Mouse (Mus musculus) ovary, postnatal 14 days (tissue): ENCODE measurements at regions not wholly inside any gene's neighbourhood (a gene's known extent, or its start where the extent isn't known, plus 50 kb on each side); places are given as distances from the start of the nearest gene placed in this dataset.
"Not testable (repeated sequence)": the region's sequence is repeated elsewhere in the genome, so short reads cannot be mapped to it uniquely, and the experiment has no call there.

Source experiments
- DNase-seq: peaks from one replicate; pipeline ENCODE4 v3.0.0; 2022; ENCODE audit warnings: low spot score

- DNase-seq = peak; percentile 34
Measured at GRCm38 (mm10) chr9:25655767-25656513, 174.6 kb downstream of the Eepd1 start.

GRCm38 (mm10) chr9:25656534-25656933 lies 175.2 kb downstream of the Eepd1 start:
- DNase-seq = no peak

DNA sequence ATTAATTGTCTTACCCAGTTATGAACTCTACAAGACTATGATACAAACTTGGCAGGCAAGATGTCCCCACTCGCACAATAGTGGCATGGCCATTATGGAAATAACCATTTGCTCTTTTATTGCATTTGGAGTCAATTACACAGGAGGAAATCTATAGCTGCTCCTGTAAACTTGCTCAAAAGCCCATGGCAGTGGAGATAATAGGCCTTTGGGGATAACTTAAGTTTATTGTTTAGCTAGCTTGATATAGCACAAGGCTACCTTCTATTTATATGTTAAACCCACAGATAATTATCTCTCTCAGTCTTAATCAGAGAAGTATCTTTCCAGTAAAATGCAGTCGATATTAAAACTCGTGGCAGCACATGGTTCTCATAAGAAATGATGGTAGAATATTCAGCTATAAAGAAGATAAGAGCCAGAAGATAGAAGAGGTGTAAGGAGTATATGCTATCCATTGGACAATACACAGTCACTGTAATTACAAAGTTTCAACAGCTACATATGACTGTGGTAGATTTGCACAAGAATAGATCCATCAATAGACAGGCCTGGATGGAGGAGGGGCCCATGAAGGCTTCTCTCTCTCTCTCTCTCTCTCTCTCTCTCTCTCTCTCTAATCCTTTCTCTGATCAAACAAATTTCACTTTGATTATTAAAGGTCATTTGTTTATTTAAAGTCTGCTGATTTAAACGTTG lies 202.4 kb downstream of the Eepd1 start:
- no peak for DNase-seq

- DNase-seq = peak; percentile 1
Measured at GRCm38 (mm10) chr9:25693632-25694031, 212.3 kb downstream of the Eepd1 start.

DNA sequence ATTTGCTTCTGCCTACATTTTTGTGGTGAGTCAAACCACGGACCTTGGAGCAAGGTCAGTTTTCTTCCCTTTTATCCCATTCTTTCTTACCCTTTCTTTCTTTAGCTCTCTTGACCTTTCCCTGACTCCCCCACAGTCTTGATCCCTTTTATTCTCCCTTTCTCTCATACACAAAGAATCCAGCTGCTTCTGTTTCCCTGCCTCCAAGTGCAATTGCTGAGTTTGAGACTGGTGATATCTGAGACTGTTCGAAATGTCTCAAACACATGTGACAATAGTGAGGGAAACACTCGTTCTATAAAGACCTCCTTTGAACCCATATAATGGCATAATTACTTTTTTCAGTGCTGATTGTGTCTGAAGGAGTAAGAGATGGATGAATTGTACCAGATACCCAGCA lies 213.7 kb downstream of the Eepd1 start:
- DNase-seq = no peak

- DNase-seq = no peak
Measured at GRCm38 (mm10) chr9:25713636-25714035, 232.3 kb downstream of the Eepd1 start.

- no peak for DNase-seq
Measured at GRCm38 (mm10) chr9:25744162-25744561, 262.8 kb downstream of the Eepd1 start.

- no peak for DNase-seq
Measured at GRCm38 (mm10) chr9:25751138-25751537, 269.8 kb downstream of the Eepd1 start.

DNA sequence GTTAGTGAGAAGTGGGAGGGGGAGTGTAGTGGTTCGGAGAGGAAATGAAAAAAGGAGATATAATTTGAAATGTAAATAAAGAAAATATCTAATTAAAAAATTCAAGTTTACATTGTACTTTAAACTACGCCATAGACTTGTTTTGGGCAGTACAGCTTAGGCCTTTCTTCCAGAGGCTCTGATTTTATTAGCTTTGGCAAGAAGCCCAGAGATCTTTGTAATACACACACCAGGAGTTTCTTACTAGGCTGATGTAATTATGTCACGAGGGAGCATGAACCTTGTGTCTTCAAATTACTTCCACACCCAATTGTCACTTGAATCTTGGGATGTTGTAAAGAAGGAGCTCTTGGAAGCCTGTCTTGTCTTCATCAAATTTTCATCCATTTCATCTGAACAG lies 292.6 kb downstream of the Eepd1 start:
- no peak for DNase-seq

GRCm38 (mm10) chr9:25782631-25783030 lies 301.3 kb downstream of the Eepd1 start:
- DNase-seq = no peak

- no peak for DNase-seq
Measured at GRCm38 (mm10) chr9:25795142-25795910, 314.0 kb downstream of the Eepd1 start.

- DNase-seq = no peak
Measured at GRCm38 (mm10) chr9:25809562-25809961, 328.2 kb downstream of the Eepd1 start.

DNA sequence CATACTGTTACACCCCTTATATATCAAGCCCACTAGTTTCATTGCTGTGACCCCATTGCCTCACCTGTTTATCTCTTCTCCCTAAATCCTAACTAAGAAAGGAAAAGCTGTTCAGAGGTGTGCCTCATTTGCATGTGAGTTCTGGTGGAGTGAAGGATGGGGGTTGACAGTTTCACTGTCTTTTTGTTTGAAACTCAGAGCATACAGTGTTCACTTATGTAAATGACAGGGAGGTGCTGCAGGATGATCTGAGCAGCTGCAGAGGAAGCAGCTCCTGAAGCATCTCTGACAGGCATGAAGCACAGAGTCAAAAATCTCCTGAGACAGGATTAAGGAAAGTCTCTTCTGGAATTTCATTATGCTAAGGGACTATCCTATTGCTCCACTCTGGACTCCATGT lies 351.9 kb downstream of the Eepd1 start:
- no peak for DNase-seq

GRCm38 (mm10) chr9:25849914-25850313 lies 368.6 kb downstream of the Eepd1 start:
- DNase-seq = not testable (repeated sequence)

DNA sequence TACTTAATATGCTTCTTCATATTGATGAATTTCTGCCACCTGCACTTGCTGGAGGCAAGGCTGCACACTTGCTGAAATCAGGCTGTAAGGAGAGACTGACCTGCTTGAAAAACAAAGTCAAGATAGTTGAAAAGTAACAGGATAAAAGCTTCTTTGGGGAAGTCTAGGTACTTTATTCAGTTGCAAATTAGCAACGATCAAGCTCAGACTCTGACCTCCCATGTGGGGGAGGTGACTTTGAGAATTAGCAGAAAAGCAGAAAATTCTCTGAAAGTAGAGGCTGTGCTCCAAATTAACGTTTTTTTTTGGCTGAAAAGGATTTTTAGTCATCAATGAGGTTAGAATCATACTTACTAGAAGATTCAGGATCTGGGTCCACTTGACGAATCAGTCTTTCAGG lies 369.3 kb downstream of the Eepd1 start:
- DNase-seq = not testable (repeated sequence)

DNA sequence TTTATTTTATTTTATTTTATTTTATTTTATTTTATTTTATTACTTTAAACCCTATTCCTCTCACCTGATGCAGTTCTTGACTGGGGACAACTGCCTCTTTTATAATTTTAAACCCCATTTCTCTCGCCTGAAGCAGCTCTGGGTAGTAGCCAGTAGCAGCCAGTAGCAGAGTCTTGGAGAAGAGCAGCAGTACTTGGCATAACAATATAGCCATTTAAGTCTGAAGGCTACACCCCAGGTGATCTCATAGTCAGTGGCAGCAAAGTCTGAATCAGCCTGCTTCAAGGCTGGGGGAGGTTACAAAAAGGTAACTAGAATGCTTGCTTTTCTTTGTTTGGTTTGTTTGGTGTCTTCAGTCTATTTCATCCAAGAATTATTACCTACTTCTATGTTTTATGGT lies 373.2 kb downstream of the Eepd1 start:
- DNase-seq = no peak

GRCm38 (mm10) chr9:25870260-25870659 lies 388.9 kb downstream of the Eepd1 start:
- no peak for DNase-seq

- no peak for DNase-seq
Measured at GRCm38 (mm10) chr9:25896333-25896905, 415.1 kb downstream of the Eepd1 start.
